Mouse (Mus musculus) ES-E14 (cell line): Measurements from ENCODE around the gene Gm21985. TPM values are rescaled to one million over a fixed set of nuclear protein-coding genes. Genes with fewer than 3 reads are reported as not detected.
"Not testable (repeated sequence)": the region's sequence is repeated elsewhere in the genome, so short reads cannot be mapped to it uniquely, and the experiment has no call there.

Source experiments
- DNase-seq: peaks from one replicate; pipeline ENCODE4 v3.0.0-alpha.2; 2013; ENCODE audit warnings: low read depth, low spot score
- H3K27ac ChIP-seq: 2 replicates; pipeline ENCODE4 v1.5.1; 2012; ENCODE audit warnings: low read depth, mild to moderate bottlenecking, low read length, moderate library complexity, mixed read lengths; ENCODE audit not compliant: poor library complexity, insufficient read depth, severe bottlenecking
- H3K36me3 ChIP-seq: 2 replicates; pipeline ENCODE4 v1.6.1; 2012; ENCODE audit warnings: mild to moderate bottlenecking, low read length, moderate library complexity, mixed read lengths; ENCODE audit not compliant: control insufficient read depth, poor library complexity, insufficient read depth, severe bottlenecking
- H3K4me1 ChIP-seq, 2 experiments: fragments of 150-350 bp in 1 of 2; sonication (generic) in 1 of 2; 2 replicates each; pipeline ENCODE4 v1.6.1; 2012; ENCODE audit warnings: low read length in 2 of 2, mild to moderate bottlenecking in 1 of 2, mixed read lengths in 1 of 2; ENCODE audit not compliant: control insufficient read depth in 2 of 2, insufficient read depth in 2 of 2, poor library complexity in 1 of 2
- H3K4me3 ChIP-seq, 2 experiments: fragments of 150-350 bp in 1 of 2; sonication (generic) in 1 of 2; 2 replicates each; pipeline ENCODE4 v1.5.1; 2012; ENCODE audit warnings: low read length in 2 of 2, low read depth in 1 of 2, mild to moderate bottlenecking in 1 of 2, mixed read lengths in 1 of 2; ENCODE audit not compliant: insufficient read depth in 1 of 2, poor library complexity in 1 of 2, severe bottlenecking in 1 of 2
- H3K9ac ChIP-seq: 2 replicates; pipeline ENCODE4 v1.6.1; 2012; ENCODE audit warnings: low read depth, mild to moderate bottlenecking, low read length, mixed read lengths; ENCODE audit not compliant: poor library complexity, insufficient read depth, severe bottlenecking
- H3K9me3 ChIP-seq: fragments of 150-350 bp; sonication (generic); 2 replicates; pipeline ENCODE4 v1.6.1; 2012; ENCODE audit warnings: low read depth, mild to moderate bottlenecking, low read length; ENCODE audit not compliant: control insufficient read depth, insufficient read depth
- CHD2 ChIP-seq: IDR thresholded peaks from 2 replicates; pipeline ENCODE4 v1.6.1; 2014; ENCODE audit warnings: mild to moderate bottlenecking, low read depth, low read length, inconsistent platforms
- HCFC1 ChIP-seq: IDR thresholded peaks from 2 replicates; pipeline ENCODE4 v1.6.1; 2012; ENCODE audit warnings: low read length, inconsistent platforms, borderline replicate concordance; ENCODE audit not compliant: insufficient read depth
- MAFK ChIP-seq: IDR thresholded peaks from 2 replicates; pipeline ENCODE4 v1.6.1; 2014; ENCODE audit warnings: mild to moderate bottlenecking, low read depth, low read length, inconsistent platforms; ENCODE audit not compliant: insufficient read depth
- ZC3H11A ChIP-seq: IDR thresholded peaks from 2 replicates; pipeline ENCODE4 v1.6.1; 2012; ENCODE audit warnings: low read depth, mild to moderate bottlenecking, inconsistent platforms, low read length, borderline replicate concordance
- ZNF384 ChIP-seq: IDR thresholded peaks from 2 replicates; pipeline ENCODE4 v1.6.1; 2012; ENCODE audit warnings: low read depth, low read length, inconsistent platforms
- in situ Hi-C, 2 experiments: fragments of 600-800 bp; cut with MboI; formaldehyde crosslinking; loops; one replicate each; pipeline ENCODE4 v1.15.1; 2025; ENCODE audit warnings: low sequenced_read_pairs in 2 of 2, inconsistent platforms in 1 of 2; ENCODE audit not compliant: unreplicated experiment in 2 of 2
- total RNA-seq: library from RNA; depleted of rRNA; stranded (reverse); fragments of 300-350 nt; gene quantifications from 2 replicates; pipeline ENCODE4 v1.2.3, GENCODE M21; 2012

The Gm21985 gene
- total RNA-seq, 1 experiment = 0.98 TPM

DNA sequence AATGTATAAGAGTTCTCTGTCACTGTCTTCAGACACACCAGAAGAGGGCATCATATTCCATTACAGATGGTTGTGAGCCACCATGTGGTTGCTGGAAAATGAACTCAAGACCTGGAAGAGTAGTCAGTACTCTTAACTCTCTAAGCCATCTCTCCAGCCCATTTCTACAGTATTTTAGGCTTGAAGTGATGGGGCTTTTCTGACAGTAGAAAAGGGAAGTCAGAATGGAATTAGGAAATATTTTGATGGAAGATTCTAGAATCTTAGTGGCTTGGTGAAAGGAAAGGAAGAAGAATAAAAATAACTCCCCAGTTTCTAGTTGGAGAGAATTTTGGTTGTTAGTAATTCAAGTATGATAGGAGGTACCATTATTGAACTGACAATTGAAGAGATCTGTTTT, 127.8 kb downstream of the Gm21985 start:
- Histone ChIP-seq H3K9ac (no peak overlapping the region), H3K27ac (no peak overlapping the region), H3K4me1 (peaks cover 1 to 5% of the 10 kb centered on the region in 2 experiments; a peak in 1 of 4 replicates), H3K36me3 (no peaks in the 10 kb centered on the region), H3K9me3 (no peaks in the 10 kb centered on the region), H3K4me3 (no peak overlapping the region)
- in situ Hi-C loops = no loop called here
- no peak for DNase-seq
- TF ChIP-seq ZC3H11A = no peak
- TF ChIP-seq ZNF384 = no peak
- TF ChIP-seq HCFC1 = no peak
- TF ChIP-seq CHD2 = no peak
- TF ChIP-seq MAFK = no peak

DNA sequence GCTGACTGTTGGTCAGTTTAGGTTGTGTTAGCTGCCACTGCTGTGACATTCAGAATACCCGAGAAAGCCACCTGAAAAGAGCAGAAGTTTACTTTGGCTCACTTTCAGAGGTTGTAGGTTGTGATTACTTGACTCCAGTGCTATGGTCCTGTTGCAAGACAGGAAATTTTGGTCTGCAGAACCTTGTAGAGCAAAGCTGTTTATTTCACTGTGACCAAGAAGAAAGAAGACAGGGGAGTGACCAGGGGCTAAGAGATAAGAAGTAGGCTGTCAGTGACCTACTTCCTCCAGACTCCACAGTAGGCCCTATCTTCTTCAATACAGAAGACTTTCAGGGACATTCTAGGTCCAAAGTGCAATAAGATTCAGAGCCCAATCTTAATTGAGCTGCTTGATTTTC, 130.5 kb downstream of the Gm21985 start:
- no peak for TF ChIP-seq MAFK
- TF ChIP-seq CHD2 = no peak
- no peak for TF ChIP-seq HCFC1
- TF ChIP-seq ZC3H11A = no peak
- no peak for TF ChIP-seq ZNF384

DNA sequence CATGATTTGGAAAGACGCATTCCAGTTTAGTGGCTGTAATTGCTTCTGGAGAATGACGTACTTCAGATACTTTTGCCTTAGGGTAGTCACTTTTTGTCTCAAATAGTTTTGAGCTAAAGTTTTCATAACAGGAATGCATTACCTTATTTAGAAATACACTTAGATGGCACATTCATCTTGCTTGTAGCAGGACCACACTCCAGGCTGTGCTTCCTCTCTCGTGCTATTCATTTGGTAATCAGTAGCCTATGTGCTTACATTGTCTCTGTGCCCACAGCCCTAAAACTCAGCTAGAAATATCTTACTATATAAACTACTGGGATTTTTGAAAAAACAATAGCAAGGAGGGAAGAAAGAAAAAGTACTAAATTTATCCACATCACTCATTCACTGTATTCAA, 140.9 kb downstream of the Gm21985 start:
- Histone ChIP-seq H3K27ac (no peak overlapping the region), H3K4me1 (no peaks in the 10 kb centered on the region), H3K36me3 (peaks cover 4% of the 10 kb centered on the region), H3K4me3 (no peak overlapping the region), H3K9ac (no peak overlapping the region), H3K9me3 (no peaks in the 10 kb centered on the region)
- TF ChIP-seq CHD2 = no peak
- no peak for TF ChIP-seq MAFK
- TF ChIP-seq ZNF384 = no peak
- in situ Hi-C loops = no loop called here
- DNase-seq = no peak

More for the DNA sequence above, 130.5 kb downstream of the Gm21985 start:
- Histone ChIP-seq H3K27ac (no peak overlapping the region), H3K9me3 (no peaks in the 10 kb centered on the region), H3K4me3 (no peak overlapping the region), H3K36me3 (no peaks in the 10 kb centered on the region), H3K4me1 (peaks cover 0 to 5% of the 10 kb centered on the region in 2 experiments; a peak in 1 of 4 replicates), H3K9ac (no peak overlapping the region)
- in situ Hi-C loops = no loop called here
- DNase-seq = no peak

DNA sequence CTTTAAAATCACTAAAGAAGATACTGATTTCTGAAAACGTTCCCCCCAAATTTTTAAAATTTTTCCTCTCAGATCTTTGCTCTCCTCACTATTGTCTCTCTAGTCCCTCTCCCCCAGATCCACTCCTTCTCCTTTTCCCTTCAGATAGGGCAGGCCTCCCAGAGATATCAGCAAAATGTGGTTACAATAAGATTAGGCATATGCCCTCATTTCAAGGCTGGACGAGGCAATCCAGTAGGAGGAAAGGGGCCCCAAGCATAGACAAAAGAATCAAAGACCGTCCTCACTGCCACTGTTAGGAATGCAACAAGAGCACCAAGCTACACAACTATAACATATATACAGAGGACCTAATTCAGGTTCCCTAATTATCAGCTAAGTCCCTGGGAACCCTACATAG, 159.2 kb downstream of the Gm21985 start:
- Histone ChIP-seq H3K4me3 (no peak overlapping the region), H3K9me3 (no peaks in the 10 kb centered on the region), H3K9ac (no peak overlapping the region), H3K27ac (no peak overlapping the region), H3K4me1 (no peaks in the 10 kb centered on the region), H3K36me3 (no peaks in the 10 kb centered on the region)
- TF ChIP-seq MAFK (no peak), ZNF384 (no peak), CHD2 (no peak), ZC3H11A (no peak), HCFC1 (no peak)
- in situ Hi-C loops = no loop called here
- no peak for DNase-seq

DNA sequence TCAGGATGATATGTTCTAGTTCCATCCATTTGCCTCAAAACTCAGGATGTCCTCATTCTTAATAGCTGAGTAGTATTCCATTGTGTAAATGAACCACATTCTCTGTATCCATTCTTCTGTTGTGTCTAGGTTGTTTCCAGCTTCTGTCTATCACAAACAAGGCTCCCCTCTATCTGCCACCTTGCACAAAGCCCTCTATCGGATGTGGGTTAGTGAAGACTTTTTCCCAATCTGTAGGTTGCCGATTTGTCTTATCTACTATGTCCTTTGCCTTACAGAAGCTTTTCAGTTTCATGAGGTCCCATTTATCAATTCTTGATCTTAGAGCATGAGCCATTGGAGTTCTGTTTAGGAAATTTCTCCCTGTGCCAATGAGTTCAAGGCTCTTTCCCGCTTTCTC, 162.4 kb downstream of the Gm21985 start:
- H3K27ac ChIP-seq, DNase-seq, H3K4me3 ChIP-seq, in situ Hi-C loops, H3K9me3 ChIP-seq, H3K9ac ChIP-seq, H3K4me1 ChIP-seq, H3K36me3 ChIP-seq: not testable (repeated sequence)
